Mouse (Mus musculus) adrenal gland, adult 8-10 months (tissue): ENCODE data around the gene Card11. TPM values are rescaled to one million over a fixed set of nuclear protein-coding genes. Genes with fewer than 3 reads are reported as not detected.

ENCODE experiments used
- DNase-seq: peaks from one replicate; pipeline ENCODE4 v3.0.0; 2022
- total RNA-seq, 4 experiments: library from RNA; stranded (reverse); gene quantifications; 2 replicates each; pipeline ENCODE4 v1.2.4; 2022

Card11 gene
- total RNA-seq, 4 experiments from 2014 or later: 0.49 to 1.3 (median 0.85) TPM

GRCm38 (mm10) chr5:140917807-140918206 lies 82.6 kb downstream of the Card11 start:
- DNase-seq: no peak

GRCm38 (mm10) chr5:140910841-140911240 lies 89.5 kb downstream of the Card11 start:
- DNase-seq: no peak

DNA sequence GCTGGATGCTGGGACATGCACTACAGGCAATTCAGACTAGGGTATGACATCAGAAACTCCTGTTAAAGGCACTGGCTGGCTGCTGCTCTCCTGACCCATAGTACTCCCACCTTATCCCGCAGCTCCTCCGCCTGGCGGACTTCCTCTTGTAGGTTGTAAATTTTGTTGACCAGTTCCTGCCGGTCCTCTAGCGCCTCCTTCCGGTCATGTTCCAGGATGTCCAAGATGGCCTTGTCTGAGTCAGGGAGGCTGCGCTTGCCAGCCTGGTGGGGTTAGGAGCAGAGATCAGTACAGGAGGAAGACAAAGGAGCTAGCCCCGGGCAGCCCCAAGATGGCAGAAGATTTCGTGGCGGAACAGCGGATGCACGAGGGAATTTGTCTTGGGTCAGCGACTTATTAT lies 99.5 kb downstream of the Card11 start:
- DNase-seq: no peak

- no peak for DNase-seq
Observed at GRCm38 (mm10) chr5:140891080-140891479, 109.3 kb downstream of the Card11 start.

- no peak for DNase-seq
Observed at GRCm38 (mm10) chr5:140890050-140890449, 110.3 kb downstream of the Card11 start.

- no peak for DNase-seq
Observed at GRCm38 (mm10) chr5:140889539-140889938, 110.8 kb downstream of the Card11 start.

GRCm38 (mm10) chr5:140887871-140888270 lies 112.5 kb downstream of the Card11 start:
- DNase-seq: no peak

GRCm38 (mm10) chr5:140884966-140885365 lies 115.4 kb downstream of the Card11 start:
- DNase-seq: no peak

DNA sequence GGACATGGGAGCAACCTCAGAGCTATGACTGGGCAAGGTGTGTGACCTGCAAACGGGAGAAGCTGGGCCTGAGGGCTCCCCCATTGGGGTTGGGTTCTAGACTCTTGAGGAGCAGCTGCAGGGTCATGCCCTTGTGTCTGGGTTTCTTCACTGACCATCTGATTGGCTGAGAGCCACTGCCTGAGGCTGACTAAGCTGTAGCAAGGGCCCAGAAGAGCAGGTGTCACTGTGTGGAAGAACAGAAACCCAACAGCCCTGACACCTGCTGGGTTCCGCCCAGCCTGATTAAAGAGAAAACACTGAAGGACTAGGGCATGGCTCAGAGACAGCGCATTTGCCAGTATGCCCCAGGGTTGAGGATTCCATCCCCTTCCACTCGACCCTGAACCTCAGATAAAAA lies 118.0 kb downstream of the Card11 start:
- DNase-seq: no peak

DNA sequence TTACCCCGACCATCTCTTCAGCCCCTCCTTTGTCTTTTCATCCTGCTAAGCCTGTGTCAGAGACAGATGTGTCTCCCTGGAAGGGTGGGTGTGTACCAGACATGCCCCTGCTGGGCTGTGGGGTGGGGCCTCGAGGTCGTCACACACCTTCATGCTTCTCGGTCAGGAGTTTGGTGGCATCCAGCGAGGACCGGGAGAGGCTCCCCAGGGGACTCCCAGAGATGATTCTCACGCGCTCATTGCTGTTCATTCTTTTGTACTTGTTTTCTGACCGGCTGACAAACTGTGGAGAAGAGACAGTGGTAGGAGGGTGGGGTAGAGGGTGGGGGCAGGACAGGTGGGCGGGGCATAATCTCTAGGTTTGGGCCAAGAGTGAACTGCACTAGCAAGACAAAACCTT lies 120.2 kb downstream of the Card11 start:
- DNase-seq: no peak

DNA sequence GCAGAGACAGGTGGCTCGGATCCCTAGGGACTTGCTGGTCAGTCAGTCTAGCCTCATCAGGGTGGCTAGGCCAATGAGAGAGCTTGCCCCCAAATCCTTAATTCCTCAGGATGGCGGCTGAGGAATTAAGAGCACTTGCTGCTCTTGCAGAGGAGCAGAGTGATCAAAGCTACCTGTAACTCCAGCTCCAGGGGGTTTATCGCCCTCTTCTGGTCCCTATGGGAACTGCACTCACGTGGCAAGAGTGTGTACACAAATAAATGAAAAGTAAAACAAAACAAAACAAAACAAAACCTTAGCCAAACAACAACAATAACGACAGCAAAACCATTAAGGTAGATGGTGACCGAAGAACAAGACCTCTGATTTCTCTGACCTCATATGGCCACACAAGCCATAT lies 121.7 kb downstream of the Card11 start:
- no peak for DNase-seq

- no peak for DNase-seq
Observed at GRCm38 (mm10) chr5:140873736-140874307, 126.6 kb downstream of the Card11 start.

DNA sequence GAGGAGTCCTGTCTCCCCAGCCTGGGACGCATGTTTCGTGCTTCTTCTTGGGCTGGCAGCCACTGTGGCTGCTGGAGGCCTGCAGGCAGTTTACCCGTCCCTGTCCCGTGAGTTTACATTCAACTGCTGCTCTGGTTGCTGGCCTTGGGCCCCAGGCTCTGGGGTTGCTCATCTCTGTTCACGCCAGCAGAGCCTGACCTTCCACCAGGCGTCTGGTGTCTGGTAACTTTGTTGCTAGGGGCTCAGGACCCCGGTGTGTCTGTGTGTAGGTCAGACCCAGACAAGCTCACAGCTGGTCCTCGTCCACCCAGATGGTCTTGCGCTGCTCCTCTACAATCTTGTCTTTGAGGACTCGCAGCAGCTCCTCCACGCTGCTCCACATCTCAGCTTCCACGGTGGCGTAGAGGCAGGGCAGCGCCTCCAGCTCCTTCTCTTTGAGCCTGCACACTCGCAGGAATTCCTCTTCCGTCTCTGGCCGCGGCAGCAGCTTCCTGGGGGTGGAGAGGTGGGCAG lies 127.3 kb downstream of the Card11 start:
- no peak for DNase-seq

DNA sequence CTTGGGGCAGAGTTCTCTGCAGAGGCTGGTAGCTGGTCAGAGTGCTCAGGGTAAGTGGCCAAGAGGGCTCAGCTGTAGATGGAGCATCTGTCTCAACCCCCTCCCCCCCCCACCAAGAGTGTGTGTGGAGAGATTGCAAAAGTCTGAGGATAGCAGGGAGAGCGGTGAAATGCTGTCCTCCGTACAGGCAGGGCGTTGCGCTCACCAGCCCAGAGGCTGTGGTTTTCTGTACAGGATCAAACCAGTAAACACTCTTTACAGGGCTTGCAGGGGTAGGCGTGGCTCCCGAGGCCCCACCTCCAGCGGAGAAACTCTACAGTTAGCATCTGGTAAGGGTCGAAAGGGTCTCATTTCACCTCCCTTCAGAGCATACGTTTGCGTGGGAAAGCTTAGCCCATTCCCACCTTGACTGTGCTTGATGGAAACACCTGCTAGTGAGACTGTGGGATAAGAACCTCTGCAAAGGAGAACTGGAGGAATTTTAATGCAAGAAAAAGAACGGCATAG lies 127.8 kb downstream of the Card11 start:
- no peak for DNase-seq

DNA sequence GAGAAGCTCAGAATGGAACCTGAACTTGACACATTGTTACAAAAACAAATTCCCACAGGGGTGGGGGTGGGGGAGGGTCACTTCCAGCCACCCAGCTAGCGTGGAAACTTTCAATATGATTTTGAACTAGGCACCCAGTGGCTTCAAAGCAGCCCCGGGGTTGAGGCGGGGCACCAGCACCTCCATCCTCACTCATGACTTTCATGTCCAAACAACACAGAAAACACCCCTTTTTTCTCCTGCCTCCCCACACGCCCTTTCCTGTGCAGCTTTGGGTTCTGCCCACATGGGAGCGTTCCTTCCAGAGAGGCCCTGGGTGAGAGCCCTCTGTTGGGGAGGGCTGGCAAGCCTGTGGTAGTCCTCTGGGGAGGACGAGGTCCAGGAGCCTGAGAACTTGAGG lies 129.1 kb downstream of the Card11 start:
- DNase-seq: no peak

DNA sequence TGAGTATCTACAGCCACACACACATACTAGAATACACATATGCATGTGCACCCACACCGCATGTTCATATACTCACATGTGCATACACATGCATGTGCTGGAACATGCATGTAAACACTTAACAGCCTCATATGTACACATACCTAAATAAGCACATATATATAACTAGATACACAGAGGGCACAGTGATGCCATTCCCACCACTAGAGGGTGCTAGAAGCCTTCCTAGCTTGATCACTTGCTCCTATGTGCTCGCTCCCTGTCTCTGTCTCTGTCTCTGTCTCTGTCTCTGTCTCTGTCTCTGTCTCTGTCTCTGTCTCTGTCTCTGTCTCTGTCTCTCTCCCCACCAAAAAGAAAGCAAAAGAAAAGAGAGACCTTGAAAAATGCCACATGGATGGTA lies 131.3 kb downstream of the Card11 start:
- peak; percentile 21 for DNase-seq

DNA sequence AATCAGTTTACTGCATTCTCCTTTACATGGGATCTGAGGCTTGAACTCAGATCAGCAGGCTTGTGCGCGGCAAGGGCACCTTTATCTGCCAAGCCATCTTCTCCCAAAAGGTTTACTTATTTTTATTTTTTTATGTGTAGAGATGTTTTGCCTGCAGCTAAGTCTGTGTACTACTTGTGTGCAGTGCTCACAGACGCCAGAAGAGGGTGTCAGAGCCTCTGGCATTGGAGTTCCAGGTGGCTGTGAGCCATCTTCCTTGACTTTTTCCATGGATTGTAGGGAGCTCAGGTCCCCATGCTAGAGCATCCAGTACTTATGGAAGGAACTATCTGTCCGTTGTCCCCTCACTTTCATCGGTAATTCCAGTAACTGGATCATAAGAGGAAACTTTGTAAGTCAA lies 140.7 kb downstream of the Card11 start:
- no peak for DNase-seq

- no peak for DNase-seq
Observed at GRCm38 (mm10) chr5:140858335-140858734, 142.0 kb downstream of the Card11 start.

- no peak for DNase-seq
Observed at GRCm38 (mm10) chr5:140857432-140858154, 142.8 kb downstream of the Card11 start.

- no peak for DNase-seq
Observed at GRCm38 (mm10) chr5:140855909-140856530, 144.4 kb downstream of the Card11 start.

DNA sequence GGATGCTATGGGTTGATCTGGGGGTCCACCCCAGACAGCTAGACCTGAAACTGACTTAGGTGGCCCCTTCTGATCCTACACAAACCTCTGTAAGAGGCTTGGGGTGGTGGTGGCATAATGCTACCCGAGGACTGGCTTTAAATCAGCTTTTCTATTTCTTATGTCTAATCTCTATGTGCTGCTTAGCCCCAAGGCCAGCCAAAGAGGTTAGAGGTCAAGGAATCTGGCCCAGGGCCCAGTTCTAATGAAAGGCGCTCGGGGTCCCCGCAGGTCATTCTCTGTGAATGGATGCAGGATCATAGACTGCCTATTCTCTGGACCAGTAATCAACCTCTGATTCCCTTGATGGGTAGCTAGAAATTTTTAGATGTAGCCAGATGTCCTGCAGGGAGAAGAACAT lies 145.7 kb downstream of the Card11 start:
- DNase-seq: no peak

GRCm38 (mm10) chr5:140853723-140854122 lies 146.7 kb downstream of the Card11 start:
- no peak for DNase-seq

DNA sequence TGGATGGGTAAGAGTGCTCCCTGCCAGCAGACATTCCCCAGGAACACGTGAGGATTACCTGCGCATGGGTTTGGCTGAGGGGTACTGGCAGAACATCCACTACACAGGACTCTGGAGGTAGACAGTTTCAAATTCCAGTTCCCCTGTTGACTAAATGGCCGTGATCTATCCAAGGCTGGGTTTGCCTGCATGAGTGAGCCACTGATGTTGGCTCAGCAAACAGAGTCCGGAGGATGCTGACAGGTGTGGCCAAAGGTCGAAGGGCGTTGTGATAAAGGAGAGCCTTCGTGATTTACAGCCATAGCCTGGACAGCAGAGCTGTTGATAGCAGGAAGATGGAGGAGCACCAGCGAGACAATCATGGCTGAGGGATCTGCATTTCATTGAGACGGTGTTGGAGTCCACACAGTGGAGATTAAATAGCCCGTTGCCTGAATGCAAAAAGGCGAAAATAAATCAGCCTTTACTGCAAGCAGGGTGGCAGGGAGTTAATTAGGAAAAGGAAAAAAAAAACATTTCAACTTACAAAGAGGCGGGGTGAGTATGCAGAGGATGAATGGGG lies 147.9 kb downstream of the Card11 start:
- DNase-seq: no peak
